Mouse (Mus musculus): ENCODE data around the gene Nr1i2.

DNA sequence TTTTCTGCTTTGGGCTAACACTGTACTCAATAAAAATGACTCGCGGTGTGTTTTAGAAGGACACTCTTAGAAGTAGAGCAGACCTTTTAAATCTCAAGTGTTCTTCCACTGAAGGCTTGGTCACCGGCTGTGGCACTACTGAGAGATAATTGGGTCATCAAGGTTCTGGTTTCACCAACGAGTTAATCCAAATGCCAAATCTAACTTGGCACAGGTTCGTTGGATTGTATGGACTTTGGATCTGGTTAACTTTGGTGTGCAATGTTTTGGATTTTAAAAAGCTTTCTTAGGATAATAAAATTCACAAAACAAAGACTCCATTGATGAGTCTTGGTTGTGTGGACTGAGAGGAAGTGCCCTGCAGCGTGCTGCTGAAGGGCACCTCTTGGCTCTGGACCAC lies 3.8 kb upstream of the Nr1i2 start:
- TF ChIP-seq CTCF (IDR thresholded peaks at IDR 0.05; ENCODE audit: borderline replicate concordance, control insufficient read depth, extremely low read depth, insufficient read depth, low read length, poor library complexity) (no peak), POLR2A (IDR thresholded peaks at IDR 0.05; ENCODE audit: control insufficient read depth, extremely low read depth, insufficient read depth, low read length, poor library complexity) (no peak)

Data from thymus, adult 2 months (tissue).